Mouse (Mus musculus) forebrain, embryonic 16.5 days (tissue): ENCODE results near the gene Zdhhc24. TPM values are rescaled to one million over a fixed set of nuclear protein-coding genes. Genes with fewer than 3 reads are reported as not detected.

Source experiments
- ATAC-seq: fragments of 200-750 bp; cut with Nextera tagmentation; 2 replicates; pipeline ENCODE4 v1.8.0; 2017; ENCODE audit warnings: mild to moderate bottlenecking, moderate library complexity
- H3K27ac ChIP-seq: fragments of 300-500 bp; sonication (generic); 2 replicates; pipeline ENCODE4 v1.5.1; 2014; ENCODE audit warnings: low read length, control low read depth
- H3K27me3 ChIP-seq: fragments of 300-500 bp; sonication (generic); replicated peaks from 2 replicates; pipeline ENCODE4 v1.6.1; 2014; ENCODE audit warnings: low read length; ENCODE audit not compliant: control insufficient read depth, insufficient read depth
- H3K36me3 ChIP-seq: fragments of 300-500 bp; sonication (generic); 2 replicates; pipeline ENCODE4 v1.6.1; 2014; ENCODE audit not compliant: control insufficient read depth, insufficient read depth
- H3K4me1 ChIP-seq: fragments of 300-500 bp; sonication (generic); replicated peaks from 2 replicates; pipeline ENCODE4 v1.6.1; 2014; ENCODE audit warnings: low read length; ENCODE audit not compliant: control insufficient read depth, insufficient read depth
- H3K4me2 ChIP-seq: fragments of 300-500 bp; sonication (generic); 2 replicates; pipeline ENCODE4 v1.6.1; 2014; ENCODE audit warnings: mild to moderate bottlenecking, low read length, control low read depth
- H3K4me3 ChIP-seq: fragments of 300-500 bp; sonication (generic); replicated peaks from 2 replicates; pipeline ENCODE4 v1.5.1; 2014; ENCODE audit warnings: mild to moderate bottlenecking, low read length, control low read depth
- H3K9ac ChIP-seq: fragments of 300-500 bp; sonication (generic); replicated peaks from 2 replicates; pipeline ENCODE4 v1.6.1; 2014; ENCODE audit warnings: low read depth, low read length, control low read depth
- H3K9me3 ChIP-seq: fragments of 300-500 bp; sonication (generic); 2 replicates; pipeline ENCODE4 v1.6.1; 2016; ENCODE audit warnings: low read length; ENCODE audit not compliant: control insufficient read depth
- whole genome bisulfite sequencing: fragments of 180-500 bp; shearing (Covaris S2); extraction: QIAGEN DNeasy Blood & Tissue Kit; methylation state at CpG from one replicate; pipeline ENCODE4 v1.1.7; 2014; 5-methylcytosine and 5-hydroxymethylcytosine counted together
- polyA plus RNA-seq: library from polyadenylated mRNA; unstranded; fragments of >200 nt; fragmentation: Nextera tagmentation; extraction: Ambion mirVana; gene quantifications from 2 replicates; pipeline ENCODE4 v1.2.1, GENCODE M21; 2015

Zdhhc24 gene
- polyA plus RNA-seq, 1 experiment from 2014 or later = 26.8 TPM

GRCm38 (mm10) chr19:4845846-4846245 is 32.6 kb upstream of the Zdhhc24 start:
- Histone ChIP-seq H3K36me3 (no peaks in the 10 kb centered on the region), H3K9me3 (no peaks in the 10 kb centered on the region), H3K27ac (no peak overlapping the region), H3K4me1 (no peaks in the 10 kb centered on the region), H3K4me3 (no peak overlapping the region), H3K4me2 (no peak overlapping the region), H3K27me3 (peaks cover 12% of the 10 kb centered on the region), H3K9ac (no peak overlapping the region)
- WGBS = 68% methylated on average over 2 of the region's 2 CpGs
- no peak for ATAC-seq

- H3K36me3 ChIP-seq = no peaks in the 10 kb centered on the region
- H3K4me2 ChIP-seq = no peak overlapping the region
- no peak overlapping the region for H3K9ac ChIP-seq
- H3K9me3 ChIP-seq = no peaks in the 10 kb centered on the region
- no peaks in the 10 kb centered on the region for H3K4me1 ChIP-seq
- H3K4me3 ChIP-seq = no peak overlapping the region
- no peak for ATAC-seq
- no peak overlapping the region for H3K27ac ChIP-seq
- 32% methylated on average over 7 of the region's 7 CpGs for WGBS
- H3K27me3 ChIP-seq = 0 out of 2 replicates have a peak, but pooled peaks cover 2% of the 10 kb centered on the region
These were observed 31.0 kb upstream of the Zdhhc24 start for GRCm38 (mm10) chr19:4847490-4847889.

DNA sequence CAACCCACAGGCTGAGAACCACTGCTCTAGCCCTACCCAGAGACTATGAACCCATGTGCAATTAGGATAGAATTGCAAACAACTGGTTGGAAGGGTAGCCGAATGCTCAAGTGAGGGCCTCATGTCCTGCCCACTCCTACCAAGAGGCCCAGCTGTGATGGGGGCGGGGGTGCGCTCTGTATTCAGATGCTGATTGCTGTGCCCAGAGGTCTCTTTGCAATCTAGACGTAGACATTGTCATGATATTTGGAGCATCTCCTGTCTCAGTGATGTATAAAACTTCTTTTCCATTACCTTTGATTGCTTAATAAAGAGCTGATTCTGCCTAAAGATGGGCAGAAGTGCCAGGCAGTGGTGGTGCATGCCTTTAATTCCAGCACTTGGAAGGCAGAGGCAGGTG is 28.7 kb upstream of the Zdhhc24 start:
- Histone ChIP-seq H3K36me3 (no peaks in the 10 kb centered on the region), H3K9me3 (no peaks in the 10 kb centered on the region), H3K9ac (no peak overlapping the region), H3K4me1 (0 out of 2 replicates have a peak, but pooled peaks cover 3% of the 10 kb centered on the region), H3K27ac (no peak overlapping the region), H3K4me2 (no peak overlapping the region), H3K27me3 (0 out of 2 replicates have a peak, but pooled peaks cover 2% of the 10 kb centered on the region), H3K4me3 (no peak overlapping the region)
- WGBS = 57% methylated on average over 4 of the region's 4 CpGs
- ATAC-seq = no peak

GRCm38 (mm10) chr19:4850281-4850680 is 28.2 kb upstream of the Zdhhc24 start:
- H3K4me2 ChIP-seq = no peak overlapping the region
- H3K27ac ChIP-seq = no peak overlapping the region
- H3K36me3 ChIP-seq = no peaks in the 10 kb centered on the region
- no peak for ATAC-seq
- no peak overlapping the region for H3K4me3 ChIP-seq
- no peaks in the 10 kb centered on the region for H3K9me3 ChIP-seq
- 0 out of 2 replicates have a peak, but pooled peaks cover 2% of the 10 kb centered on the region for H3K27me3 ChIP-seq
- WGBS = 41% methylated on average over 5 of the region's 5 CpGs
- H3K4me1 ChIP-seq = peaks cover 3% of the 10 kb centered on the region
- H3K9ac ChIP-seq = no peak overlapping the region

DNA sequence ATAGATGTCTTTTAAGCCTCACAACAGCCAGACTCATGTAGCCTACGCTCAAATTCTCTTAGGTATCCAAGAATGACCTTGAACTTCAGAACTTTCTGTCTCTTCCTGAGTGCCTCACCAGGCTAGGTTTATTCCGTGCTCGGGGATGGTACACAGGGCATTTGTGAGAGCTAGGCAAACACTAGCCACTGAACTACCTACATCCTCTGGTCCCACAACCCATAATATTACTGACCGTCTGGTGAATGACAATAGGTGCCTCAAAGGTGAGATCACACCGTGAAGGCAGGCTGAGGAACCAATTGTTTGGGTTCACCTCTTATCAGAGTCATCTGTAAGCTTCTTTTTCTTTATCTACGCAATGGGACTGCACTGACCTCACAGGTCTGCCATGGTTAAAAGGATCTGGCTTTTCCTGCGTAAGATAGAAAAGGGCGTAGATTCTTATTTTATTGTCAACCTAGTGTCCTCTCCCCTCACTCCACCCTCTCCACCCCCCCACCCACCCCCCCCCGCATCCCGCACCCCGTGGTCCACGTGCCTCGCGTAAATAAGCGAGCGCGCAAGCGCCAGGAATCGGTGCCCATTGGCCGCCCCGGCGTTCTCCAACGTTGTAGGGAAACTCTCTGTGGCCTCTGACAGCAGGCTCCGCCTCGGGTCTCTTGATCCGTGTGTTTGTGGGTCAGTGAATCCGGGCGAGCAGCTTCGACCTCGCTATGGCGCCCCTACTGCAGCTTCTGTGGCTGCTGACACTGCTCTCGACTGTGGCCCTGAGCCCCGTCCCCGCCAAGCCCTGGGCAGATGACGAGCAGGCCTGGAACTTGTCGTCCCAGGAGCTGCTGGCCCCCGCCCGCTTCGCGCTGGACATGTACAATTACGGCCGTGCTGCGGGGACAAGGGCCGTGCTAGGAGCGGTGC is 23.7 kb upstream of the Zdhhc24 start, which contains the start of gene Ctsf:
Ctsf (plus strand) TSS at position 579 of the 918 bp plus-strand sequence.
- ATAC-seq = peak; percentile 88
- H3K4me2 ChIP-seq = peak within 1 kb of the TSS; percentile 100
- H3K4me3 ChIP-seq = peak within 1 kb of the TSS; percentile 74
- H3K9me3 ChIP-seq = no peaks in the 10 kb centered on the region
- peak within 1 kb of the TSS; percentile 78 for H3K9ac ChIP-seq
- WGBS = 4% methylated on average over 44 of the region's 45 CpGs
- no peaks in the 10 kb centered on the region for H3K27me3 ChIP-seq
- H3K36me3 ChIP-seq = no peaks in the 10 kb centered on the region
- H3K4me1 ChIP-seq = peaks cover 8% of the 10 kb centered on the region
- no peak within 1 kb of the TSS for H3K27ac ChIP-seq

GRCm38 (mm10) chr19:4855470-4855820 is 23.0 kb upstream of the Zdhhc24 start:
- H3K36me3 ChIP-seq = no peaks in the 10 kb centered on the region
- peak overlapping the region; percentile 100 for H3K4me2 ChIP-seq
- ATAC-seq = peak; percentile 45
- H3K27me3 ChIP-seq = no peaks in the 10 kb centered on the region
- no peaks in the 10 kb centered on the region for H3K9me3 ChIP-seq
- H3K9ac ChIP-seq = peak overlapping the region; percentile 78
- H3K27ac ChIP-seq = no peak overlapping the region
- peak overlapping the region; percentile 74 for H3K4me3 ChIP-seq
- H3K4me1 ChIP-seq = peaks cover 8% of the 10 kb centered on the region
- 1% methylated on average over 14 of the region's 14 CpGs for WGBS

DNA sequence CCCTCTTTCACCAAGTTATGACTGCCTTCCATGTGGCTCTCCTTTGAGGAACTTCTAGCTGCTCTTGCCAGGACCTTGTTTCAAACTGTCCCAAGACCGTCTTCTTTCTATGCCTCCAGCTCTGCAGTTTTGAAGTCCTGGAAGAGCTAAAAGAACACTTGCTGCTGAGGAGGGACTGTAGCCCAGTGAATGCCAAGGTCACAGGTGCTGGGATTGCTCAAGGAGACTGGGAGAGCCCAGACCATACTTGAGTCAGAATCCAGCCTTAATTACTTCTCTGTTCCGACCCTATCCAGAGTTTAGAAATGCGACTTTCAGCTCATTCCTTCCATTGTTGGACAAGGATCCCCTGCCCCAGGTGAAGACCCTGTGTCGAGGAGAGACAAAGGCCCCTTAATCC is 22.5 kb upstream of the Zdhhc24 start:
- H3K27ac ChIP-seq = no peak overlapping the region
- peaks cover 8% of the 10 kb centered on the region for H3K4me1 ChIP-seq
- no peaks in the 10 kb centered on the region for H3K36me3 ChIP-seq
- 61% methylated on average over 4 of the region's 4 CpGs for WGBS
- H3K9ac ChIP-seq = no peak overlapping the region
- no peak overlapping the region for H3K4me3 ChIP-seq
- peak overlapping the region; percentile 100 for H3K4me2 ChIP-seq
- H3K9me3 ChIP-seq = no peaks in the 10 kb centered on the region
- no peak for ATAC-seq
- H3K27me3 ChIP-seq = no peaks in the 10 kb centered on the region

DNA sequence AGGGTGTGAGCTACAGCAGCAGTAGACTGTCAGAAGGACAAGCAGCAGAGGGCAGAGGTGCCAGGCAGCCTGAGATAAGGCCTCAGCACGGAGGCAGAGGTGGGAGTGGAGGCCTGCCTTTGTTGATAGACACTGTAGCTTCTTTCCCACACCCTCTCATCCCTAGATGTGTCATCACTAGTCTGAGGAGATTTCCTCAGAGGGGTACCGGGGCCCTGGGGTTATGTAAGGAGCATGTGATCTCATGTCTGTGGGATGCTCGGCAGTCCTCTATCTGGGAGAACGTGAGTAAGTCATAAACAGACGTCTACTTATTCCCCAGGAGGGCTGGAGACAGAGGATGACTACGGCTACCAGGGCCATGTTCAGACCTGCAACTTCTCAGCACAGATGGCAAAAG is 19.4 kb upstream of the Zdhhc24 start:
- H3K36me3 ChIP-seq = no peaks in the 10 kb centered on the region
- no peak for ATAC-seq

DNA sequence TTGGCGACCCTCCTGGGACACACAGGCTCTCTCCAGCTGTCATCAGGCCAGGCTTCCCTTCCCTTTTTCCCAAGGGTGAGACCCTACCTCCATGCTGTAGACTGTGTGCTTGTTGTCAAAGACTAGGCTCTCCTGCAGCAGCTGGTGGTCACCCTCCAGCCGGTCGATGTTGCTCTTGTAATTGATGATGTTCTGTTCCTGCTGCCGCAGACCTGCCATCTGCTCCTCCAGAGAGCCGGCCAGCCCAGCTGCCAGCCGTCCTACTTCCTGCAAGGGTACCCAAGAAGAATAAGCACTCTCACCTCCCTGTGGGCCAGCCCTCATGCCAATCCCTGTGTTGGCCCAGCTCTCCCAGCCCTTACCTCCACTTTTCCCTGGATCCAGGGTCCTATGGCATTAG is 15.4 kb upstream of the Zdhhc24 start:
- Histone ChIP-seq H3K9ac (no peak overlapping the region), H3K27me3 (no peaks in the 10 kb centered on the region), H3K27ac (no peak overlapping the region), H3K4me1 (0 out of 2 replicates have a peak, but pooled peaks cover 3% of the 10 kb centered on the region), H3K4me3 (no peak overlapping the region), H3K9me3 (no peaks in the 10 kb centered on the region), H3K36me3 (no peaks in the 10 kb centered on the region), H3K4me2 (no peak overlapping the region)
- ATAC-seq = no peak
- WGBS = 70% methylated on average over 6 of the region's 6 CpGs

More for the DNA sequence above, 19.4 kb upstream of the Zdhhc24 start:
- H3K4me3 ChIP-seq = no peak overlapping the region
- H3K27me3 ChIP-seq = no peaks in the 10 kb centered on the region
- no peaks in the 10 kb centered on the region for H3K9me3 ChIP-seq
- H3K4me1 ChIP-seq = peaks cover 8% of the 10 kb centered on the region
- 88% methylated on average over 6 of the region's 6 CpGs for WGBS
- no peak overlapping the region for H3K4me2 ChIP-seq
- H3K27ac ChIP-seq = no peak overlapping the region
- no peak overlapping the region for H3K9ac ChIP-seq
